Mouse (Mus musculus): Measurements from ENCODE around the gene Adamts14. TPM values are rescaled to one million over a fixed set of nuclear protein-coding genes. Genes with fewer than 3 reads are reported as not detected.

Adamts14 gene
- total RNA-seq, 4 experiments from 2014 or later = 1.5 to 2.0 (median 1.8) TPM

DNA sequence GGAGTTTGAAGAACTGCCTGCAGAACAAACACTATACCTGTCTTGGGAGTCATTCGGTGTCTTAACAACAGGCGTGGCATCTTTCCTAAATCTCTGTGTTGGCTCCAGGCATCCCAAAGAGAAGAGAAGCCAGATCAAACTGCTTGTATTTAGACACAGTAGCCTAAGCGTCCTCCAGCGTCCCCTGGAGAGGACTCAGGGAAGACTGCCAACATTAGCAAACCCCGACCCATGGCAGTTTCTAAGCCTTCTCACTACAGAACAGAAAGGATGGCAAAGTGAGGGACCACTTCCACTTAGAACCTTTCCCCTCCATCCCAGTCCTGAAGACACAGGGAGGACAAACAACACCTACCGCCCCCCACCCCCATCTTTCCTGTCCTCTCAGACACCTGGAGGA is 93.3 kb downstream of the Adamts14 start:
- DNase-seq (ENCODE audit: low spot score in 2 of 2) = no peak

DNA sequence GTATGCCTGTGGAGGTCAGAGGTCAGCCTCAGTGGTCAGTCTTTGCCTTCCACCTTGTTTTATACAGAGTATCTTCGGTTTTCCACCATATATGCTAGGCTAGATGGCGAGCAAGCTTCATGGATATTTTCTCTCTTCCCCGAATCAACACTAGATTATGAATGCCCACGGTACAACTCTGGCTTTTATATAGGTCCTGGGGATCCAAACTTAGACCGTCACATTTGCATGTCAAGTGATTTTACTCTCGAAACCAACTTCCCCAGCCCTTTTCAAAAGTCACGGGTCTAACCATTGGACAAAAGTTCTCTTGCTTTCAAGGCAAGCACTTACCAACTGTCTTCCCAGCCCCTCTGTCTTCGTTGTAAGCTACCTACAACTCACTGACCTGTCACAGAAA is 94.6 kb downstream of the Adamts14 start:
- DNase-seq (ENCODE audit: low spot score in 2 of 2) = no peak

DNA sequence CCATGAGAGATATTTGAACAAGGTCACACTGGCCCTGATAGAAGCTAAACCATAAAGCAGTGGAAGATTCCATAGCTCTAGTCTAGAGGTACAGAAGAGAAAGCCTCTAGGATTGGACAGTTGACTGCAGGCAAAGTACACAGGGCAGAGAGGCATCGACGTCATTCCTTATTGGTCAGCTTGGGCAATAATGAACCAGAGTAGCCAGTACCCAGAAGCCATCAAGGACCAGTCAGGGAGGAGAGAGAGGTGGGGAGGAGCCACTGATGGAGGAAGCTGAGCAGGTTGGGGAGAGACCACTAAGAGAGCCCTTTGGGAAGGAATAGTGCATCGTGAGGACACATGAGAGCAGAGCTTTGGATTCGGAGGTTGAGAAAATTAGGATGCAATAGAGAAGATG is 95.5 kb downstream of the Adamts14 start:
- no peak for DNase-seq (ENCODE audit: low spot score in 2 of 2)

DNA sequence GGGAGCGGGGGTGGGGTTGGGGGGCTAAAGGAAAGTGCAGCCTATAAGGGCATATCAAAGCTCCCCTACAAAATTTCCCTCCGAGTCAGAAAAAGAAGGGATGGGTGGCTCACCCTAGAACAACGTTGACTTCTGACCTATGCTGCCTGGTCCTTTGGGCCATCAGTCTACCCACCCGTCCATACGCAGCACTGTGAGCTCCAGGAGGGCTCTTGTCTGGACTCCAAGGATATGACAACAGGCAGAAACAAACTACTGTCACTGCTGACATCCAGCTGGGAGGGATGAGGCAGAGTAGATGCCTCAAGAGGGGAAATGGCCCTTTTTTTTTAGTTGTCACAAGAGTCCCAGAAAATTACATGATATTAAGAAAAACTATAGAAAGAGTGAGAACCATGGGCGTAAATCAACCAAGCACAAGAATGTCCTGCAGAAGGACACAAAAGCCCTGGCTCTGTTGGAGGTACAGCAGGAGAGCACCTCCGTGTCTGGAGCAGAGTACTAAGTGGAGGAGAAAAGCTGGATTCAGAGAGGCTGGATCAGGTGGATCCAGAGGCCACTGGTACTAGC is 96.9 kb downstream of the Adamts14 start:
- DNase-seq (ENCODE audit: low spot score in 2 of 2) = no peak

DNA sequence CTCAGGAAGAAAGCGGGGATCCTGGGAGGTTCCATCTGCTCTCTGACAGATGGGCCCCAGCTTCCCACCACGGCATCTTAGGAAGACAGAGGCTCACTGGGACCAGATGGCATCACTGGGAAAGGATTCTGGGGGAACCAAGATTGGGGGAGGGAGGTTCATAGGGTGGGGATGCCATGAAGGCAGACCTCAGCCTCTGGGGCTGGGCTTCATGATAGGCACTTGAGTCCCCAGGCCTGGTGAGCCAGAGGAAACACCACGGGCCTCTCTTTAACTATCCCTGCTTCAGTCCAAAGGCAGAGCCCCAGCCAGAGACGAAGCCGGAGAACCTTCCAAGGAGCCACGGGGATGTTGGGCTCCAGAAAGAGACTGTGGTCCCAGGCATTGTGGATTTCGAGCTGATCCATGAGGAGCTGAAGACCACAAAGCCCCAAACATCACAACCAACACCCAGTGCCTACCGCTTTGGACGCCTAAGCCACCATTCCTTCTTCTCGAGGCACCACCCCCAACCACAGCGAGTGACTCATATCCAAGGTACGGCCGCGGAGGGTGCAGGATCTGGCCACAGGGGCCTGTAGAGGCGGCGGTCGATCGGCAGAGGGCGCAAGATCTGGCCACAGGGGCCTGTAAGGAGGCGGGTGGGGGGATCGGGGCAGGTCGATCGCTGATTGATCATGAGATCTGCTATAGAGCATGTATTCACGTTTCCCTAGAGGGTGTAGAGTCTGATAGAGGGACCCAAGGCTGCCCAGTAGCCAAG is 97.6 kb downstream of the Adamts14 start:
- peak; percentile 41 to 67 for DNase-seq (ENCODE audit: low spot score in 2 of 2)

DNA sequence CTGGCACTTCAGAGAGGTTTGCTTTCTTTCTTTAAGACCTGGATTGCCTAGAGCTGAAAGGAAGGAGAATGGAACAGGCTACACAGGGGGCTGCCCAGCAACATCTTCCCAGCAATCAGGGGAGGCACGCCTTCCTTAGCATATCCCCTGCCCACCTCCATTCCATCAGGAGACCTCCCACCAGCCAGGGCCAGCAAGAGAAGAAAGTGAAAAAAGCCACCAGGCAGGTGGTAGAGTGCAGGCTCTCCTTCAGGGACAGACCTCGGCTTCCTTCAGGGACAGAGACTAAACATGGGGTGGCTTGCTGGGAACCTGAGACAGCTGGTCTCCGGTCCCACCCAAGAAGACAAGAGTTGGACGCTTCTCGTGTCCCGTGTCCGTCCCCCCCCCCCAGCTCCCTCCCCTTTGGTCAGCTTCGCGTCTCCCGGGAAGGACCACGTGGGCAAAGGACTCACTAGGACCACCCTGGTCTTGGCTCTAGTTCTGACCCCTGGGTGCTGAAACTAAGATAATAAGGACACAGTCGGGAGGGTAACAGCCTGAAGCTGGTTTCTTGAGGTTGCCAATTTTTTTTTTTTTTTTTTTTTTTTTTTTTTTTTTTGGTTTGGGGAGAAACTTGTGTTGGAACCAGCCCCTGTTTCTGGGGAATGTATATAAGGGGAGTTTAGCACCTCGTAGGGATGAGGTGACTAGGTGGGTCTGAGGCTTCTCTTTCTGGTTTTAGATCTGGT is 98.4 kb downstream of the Adamts14 start:
- DNase-seq (ENCODE audit: low spot score in 2 of 2) = no peak

DNA sequence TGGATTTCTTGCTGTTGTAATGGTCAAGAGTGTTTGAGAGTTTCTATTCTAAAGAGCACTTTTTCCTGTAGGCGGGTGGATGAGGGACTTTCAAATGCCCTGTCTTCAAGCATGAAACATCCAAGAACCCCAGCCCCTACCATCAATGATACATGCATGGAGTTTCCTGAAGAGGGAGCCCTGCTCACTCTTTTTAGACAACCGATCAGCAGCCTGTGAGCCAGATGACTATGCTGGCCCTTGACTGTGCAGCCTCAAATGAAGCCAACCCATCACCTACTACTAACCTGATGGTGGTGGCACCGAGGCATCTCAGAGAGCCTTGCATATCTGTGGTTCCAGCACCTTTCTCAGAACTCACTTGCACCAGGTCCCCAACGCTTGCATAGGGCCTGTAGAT is 100.7 kb downstream of the Adamts14 start:
- no peak for DNase-seq (ENCODE audit: low spot score in 2 of 2)

DNA sequence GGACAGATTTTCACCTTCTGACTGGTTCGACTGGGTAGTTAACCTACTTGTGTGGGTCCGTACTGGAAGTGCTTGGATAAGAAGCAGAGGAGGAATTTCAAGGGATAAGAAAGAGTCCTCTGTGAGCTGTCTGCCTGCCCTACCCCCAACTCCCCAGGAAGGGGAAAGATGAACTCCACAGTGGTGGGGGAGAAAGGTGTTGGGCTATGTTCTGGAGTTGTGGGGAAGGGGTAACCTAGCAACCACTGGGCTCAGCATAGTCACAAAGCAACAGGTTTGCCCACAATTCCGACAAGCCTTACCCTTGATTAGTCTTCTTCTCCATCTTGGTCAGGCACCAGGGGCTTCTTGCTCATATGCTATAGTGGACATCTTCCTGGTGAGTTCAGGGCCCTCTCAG is 101.6 kb downstream of the Adamts14 start, which contains the start of gene Tbata:
TSS of gene Tbata (plus strand) at position 301 of the 400 bp plus-strand sequence.
- no peak for DNase-seq (ENCODE audit: low spot score in 2 of 2)

DNA sequence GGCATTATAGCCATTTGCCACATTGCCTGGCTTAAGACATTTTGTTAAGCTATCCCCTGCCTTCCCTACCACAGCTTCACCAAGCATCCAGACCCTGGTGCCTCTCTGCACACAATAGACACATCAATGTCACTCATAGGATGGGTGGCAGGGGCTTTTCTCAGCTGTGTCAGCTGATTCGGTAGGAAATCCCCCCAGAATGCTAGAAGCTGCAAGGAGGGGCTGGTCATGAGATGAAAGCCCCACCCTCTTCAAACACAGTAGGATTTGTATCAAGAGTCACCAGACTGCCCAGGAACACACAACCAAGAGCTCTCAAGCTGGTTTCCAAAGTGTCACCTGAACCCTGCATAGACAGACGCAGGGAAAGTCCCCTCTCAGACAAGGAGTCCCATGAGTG is 104.8 kb downstream of the Adamts14 start:
- no peak for DNase-seq (ENCODE audit: low spot score in 2 of 2)

DNA sequence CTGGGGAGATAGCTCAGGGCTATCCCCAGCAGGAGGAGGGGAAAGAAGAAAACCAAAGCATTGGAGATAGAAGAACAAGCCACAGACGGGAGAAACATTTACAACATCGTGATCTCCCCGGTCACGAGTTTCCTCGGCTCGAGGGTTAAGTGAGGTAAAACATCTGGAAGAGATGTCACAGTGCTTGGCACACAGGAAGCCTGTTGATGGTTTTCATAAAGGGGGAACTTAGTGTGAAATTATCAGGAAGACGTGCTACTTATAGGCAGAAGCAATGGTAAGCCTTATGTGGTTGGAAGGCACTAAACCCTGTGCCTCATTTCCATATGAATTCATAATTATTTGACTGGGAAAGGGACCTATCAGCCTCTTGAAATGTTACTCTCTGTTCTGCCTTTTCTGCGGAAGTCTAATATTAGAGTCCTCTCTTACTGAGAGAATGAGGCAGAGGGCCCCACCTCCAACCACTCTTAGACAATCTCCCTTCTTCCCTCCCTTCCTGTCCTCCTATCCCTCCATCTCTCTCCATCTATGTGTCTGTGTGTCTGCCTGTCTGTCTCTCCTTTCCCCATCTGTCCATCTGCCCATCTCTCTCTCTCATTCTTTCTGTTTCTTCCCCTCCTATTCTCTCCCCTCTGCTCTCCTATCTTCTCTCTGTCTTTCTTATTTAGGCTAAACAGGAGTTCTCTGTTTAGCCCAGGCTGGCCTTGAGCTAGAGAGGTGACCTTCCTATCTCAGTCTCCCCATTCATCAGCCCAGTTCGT is 105.7 kb downstream of the Adamts14 start:
- DNase-seq (ENCODE audit: low spot score in 2 of 2) = no peak

DNA sequence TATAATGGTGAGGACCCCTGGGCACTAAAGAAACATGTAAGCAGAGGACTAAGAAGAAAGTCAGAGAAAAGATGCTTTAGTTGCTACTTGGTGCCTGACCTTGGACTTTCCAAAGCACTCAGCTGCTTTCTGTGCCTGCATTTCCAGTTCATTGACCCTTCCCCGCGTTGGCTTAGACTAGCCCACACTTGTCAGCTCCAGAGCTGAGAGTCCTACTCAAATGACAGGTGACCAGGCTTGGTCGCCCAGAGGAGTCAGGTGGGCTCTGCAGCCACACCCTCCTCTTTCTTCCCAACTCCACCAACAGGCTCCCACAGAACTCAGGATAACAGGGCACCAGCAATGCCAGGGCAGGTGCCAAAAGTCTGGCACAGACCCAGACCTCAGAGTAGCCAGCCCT is 110.9 kb downstream of the Adamts14 start:
- no peak for DNase-seq (ENCODE audit: low spot score in 2 of 2)

DNA sequence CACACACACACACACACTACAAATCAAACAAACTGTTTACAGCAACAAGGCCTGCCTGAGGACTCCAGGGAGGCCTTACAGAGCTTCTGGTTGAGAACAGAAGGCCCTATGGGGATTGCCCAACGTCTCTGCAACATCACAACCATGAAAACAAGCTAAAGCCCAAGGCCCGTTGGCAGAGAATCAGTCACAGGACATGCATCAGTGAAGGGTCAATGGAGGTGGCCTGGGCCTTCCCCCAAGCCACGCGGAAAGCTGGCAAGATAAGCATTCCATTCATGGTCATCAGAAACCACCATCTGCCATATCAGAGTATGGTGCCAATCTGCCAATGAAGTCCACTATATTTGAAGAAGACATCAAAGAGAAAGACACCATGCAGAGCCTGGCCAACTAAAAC is 112.6 kb downstream of the Adamts14 start:
- DNase-seq (ENCODE audit: low spot score in 2 of 2) = no peak

DNA sequence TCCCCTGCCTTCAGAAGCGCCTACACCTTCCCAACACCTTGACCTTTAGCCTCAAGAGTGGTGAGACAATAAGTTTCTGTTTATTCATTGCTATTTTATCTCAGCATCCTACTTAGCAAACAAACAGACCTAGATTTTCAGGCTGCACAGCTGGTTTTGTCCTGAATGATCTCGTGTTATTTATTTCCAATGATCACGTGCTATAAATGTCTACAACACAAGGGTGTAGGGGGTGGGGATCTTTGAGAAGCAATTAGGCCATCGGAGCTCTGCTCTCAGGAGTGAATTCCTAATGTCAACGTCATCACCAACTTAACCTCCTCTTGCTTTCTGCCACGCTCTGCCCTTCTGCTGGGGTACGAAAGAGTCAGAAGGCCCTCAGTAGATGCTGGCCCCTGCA is 113.1 kb downstream of the Adamts14 start:
- no peak for DNase-seq (ENCODE audit: low spot score in 2 of 2)

DNA sequence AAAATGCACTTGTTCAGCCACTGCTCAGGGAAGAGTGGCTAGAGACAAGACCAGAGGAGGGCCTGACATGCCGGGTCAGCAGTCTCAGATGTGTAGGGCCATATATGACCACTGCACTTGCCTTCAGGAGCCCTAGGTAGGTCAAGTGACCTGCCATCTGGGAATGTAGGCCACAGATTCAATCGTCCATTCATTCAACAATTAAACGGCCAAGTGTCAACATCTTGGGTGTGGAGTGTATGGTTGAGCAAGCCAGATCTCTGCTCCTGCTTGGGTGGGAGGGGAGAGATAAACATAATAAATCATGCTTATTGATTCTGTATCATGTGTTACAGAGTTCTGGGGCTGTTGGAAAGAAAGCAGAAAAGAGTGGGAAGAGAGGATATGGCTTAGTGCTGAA is 114.6 kb downstream of the Adamts14 start:
- DNase-seq (ENCODE audit: low spot score in 2 of 2) = no peak

DNA sequence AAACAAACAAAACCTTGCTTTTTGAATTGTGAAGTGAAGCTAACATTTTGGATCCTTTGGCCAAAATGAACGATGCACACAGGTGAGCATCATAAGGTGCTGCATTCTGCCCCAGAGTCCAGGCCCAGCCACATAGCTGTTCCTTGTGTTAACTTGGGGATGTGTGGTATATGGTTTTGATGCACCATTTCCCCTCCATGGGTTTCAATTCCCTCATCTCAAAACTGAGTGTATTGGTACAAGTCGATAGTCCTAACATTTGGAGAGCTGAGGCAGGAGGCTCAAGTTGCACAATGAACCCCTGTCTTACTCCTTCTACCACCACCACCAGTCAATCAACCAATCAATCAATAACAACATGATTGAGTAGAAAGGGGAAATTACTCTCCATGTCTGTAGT is 116.8 kb downstream of the Adamts14 start:
- no peak for DNase-seq (ENCODE audit: low spot score in 2 of 2)

DNA sequence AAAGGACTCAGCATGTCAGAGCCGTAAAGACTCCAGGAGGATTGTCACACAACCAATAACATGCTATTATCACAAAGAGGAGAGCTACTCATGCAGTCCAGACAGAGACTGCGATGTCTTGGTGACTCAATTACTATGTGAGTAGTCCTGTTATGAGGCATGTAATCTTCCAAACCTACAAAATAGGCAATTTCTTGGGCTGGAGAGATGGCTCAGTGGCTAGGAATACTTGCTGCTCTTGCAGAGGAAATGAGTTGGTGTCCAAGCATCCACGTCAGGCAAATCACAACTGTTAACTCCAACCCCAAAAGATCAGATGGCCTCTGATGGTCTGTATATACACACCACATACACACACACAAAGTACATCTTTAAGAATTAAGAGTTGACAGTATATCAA is 117.6 kb downstream of the Adamts14 start:
- no peak for DNase-seq (ENCODE audit: low spot score in 2 of 2)

DNA sequence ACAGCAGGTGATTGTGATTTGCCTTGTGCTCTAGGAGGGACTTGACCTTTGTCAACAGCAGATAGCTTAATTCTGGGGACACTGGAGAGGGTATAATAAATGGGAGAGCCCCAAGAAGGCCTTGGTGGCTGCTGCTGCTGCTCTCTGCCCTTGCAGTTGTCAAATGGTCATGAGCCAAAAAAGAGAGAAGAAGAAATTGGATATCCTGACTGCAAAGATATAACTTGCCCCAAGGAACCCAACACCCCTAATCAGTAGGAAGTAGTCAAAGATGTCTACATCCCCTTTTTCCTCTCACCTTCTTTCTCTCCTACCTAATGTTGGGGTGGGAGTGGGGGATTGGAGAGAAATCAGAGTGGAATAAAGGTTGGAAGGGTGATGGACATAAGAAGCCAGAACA is 121.1 kb downstream of the Adamts14 start:
- no peak for DNase-seq (ENCODE audit: low spot score in 2 of 2)

DNA sequence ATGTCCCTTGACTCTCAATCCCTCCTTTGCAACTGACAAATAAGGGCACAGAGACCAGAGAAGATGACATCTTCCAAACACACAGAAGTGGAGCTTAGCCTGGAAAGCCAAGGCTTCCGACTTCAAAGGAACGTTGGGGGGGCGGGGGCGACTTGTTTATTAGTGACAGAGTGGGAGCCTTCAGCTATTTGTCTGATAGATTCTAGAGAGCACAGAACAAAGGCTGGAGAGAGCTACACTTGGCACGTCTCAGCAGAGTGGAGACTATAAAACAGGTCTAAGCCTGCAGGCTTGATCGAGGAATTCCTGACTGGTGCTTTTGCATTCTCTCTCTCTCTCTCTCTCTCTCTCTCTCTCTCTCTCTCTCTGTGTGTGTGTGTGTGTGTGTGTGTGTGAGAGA is 122.6 kb downstream of the Adamts14 start:
- DNase-seq (ENCODE audit: low spot score in 2 of 2) = no peak

DNA sequence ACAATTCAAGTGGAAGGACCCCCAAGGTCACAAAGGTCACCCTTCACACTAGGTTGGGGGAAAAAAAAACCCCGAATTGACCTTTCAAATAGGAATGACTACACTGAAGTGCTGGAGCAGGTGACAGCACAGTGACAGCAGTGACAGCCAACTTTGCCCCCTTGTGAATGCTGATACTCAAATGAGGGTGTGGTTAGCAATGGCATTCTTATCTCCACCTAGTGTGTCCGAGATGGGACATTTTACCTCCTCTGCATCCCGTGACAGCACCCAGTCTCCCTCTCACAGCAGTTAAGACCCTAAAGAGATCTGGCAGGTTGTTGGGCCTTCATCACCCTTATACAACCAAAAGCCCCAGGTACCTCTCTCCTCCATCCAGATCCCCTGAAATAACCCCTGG is 123.8 kb downstream of the Adamts14 start:
- no peak for DNase-seq (ENCODE audit: low spot score in 2 of 2)

DNA sequence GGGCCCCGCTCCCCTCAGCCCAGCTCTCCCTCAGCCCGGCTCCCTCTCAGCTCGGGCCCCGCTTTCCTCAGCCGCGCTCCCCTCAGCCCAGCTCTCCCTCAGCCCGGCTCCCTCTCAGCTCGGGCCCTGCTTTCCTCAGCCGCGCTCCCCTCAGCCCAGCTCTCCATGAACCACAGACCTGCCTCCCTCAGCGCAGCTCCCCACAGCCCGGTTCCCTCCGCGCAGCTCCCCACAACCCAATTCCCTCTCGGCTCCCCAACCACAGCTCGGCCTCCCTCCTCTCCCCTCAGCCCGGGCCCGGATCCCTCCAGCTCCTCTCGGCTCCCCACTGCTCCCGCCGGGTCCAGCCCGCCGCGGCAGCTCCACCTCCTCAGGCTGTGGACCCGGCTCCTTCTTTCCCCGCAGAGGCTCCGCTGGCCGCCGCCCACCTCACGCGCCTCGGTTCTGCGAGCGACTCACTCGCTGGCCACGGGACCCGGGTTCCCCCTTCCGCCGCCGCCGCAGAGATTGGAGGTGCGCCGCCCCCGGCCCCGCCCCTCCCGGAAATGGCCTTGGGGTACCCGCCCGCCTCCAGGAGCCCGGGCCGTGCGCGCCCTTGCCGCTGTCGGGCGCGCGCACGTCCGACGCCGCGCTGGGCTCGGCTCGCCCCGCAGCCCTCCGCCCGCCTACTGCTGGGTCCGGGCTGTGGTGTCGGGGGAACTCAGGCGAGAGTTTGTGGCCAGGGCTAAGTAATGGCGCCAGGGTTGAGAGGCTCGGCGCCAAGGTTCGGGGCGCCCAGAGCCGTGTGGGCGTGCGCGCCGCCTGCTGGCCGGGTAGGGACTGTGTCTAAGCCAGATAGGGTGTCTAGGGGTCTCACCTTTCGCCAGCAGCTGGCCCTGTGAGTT is 125.8 kb downstream of the Adamts14 start, which contains the start of gene Sgpl1:
TSS of gene Sgpl1 (minus strand) at position 547 of the 884 bp plus-strand sequence.
- DNase-seq (ENCODE audit: low spot score in 2 of 2) = peak; percentile 72 to 80
